ENCODE assay signal across 9 mouse cellular contexts in the genomic region with DNA sequence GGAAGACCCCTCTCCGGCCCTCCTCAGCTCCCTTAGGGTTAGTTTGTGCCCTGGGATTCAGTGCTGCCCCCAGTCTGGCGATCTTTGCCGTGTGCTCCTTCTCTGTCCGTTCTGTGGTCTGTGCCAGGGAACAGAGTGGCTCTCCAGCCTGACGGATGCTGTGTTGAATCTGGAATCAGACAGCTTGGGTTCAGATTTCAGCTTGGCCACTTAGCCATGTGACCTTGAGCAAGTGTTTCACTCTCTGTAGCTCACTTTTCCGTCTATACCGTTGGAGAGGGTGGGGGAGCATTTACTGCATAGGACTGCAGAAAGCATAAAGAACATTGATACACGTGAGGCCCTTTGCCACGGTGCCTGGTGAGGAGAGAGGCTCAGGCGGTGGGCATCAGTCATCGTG. TPM values are rescaled to one million over a fixed set of nuclear protein-coding genes. Genes with fewer than 3 reads are reported as not detected.
DNase-seq lines count a peak whose midpoint lies in the region; ATAC-seq and TF ChIP-seq lines count a peak whose summit lies in the region.
"Had no signal": no experiment of that assay in that cellular context is flagged by ENCODE, and none has a peak within 500 bp of the region (broad histone marks: within the 10 kb centered on the region; RNA-seq: fewer than 3 reads in every experiment).

No protein-coding gene starts in this region.

- peaks cover 43% of the 10 kb centered on the region for H3K4me1 ChIP-seq in kidney, postnatal 0 days (replicated peaks; ENCODE audit: insufficient read depth, low read length)
- H3K4me1 ChIP-seq in hindbrain, embryonic 14.5 days (replicated peaks; ENCODE audit: control insufficient read depth, insufficient read depth, low read length) = peaks cover 43% of the 10 kb centered on the region
- H3K4me1 ChIP-seq in neural tube, embryonic 14.5 days (ENCODE audit: control insufficient read depth, insufficient read depth, low read length) = peaks cover 38% of the 10 kb centered on the region

- no peak overlapping the region for H3K4me2 ChIP-seq in kidney, postnatal 0 days (ENCODE audit: low read length)
- H3K4me2 ChIP-seq in hindbrain, embryonic 14.5 days (replicated peaks) = no peak overlapping the region
- H3K4me2 ChIP-seq in neural tube, embryonic 14.5 days (ENCODE audit: low read depth, low read length) = no peak overlapping the region

- no peaks in the 10 kb centered on the region for H3K9me3 ChIP-seq in kidney, postnatal 0 days (replicated peaks; ENCODE audit: low read length)
- H3K9me3 ChIP-seq in hindbrain, embryonic 14.5 days (ENCODE audit: control insufficient read depth, low read length) = no peaks in the 10 kb centered on the region
- H3K9me3 ChIP-seq in neural tube, embryonic 14.5 days (ENCODE audit: control insufficient read depth, low read length) = no peaks in the 10 kb centered on the region

- 0 out of 2 replicates have a peak overlapping the region, but pooled peaks have one; percentile 36 for H3K27ac ChIP-seq in kidney, postnatal 0 days
- peak overlapping the region; percentile 99 for H3K27ac ChIP-seq in gastrocnemius, adult 2 months
- 0 out of 2 replicates have a peak overlapping the region, but pooled peaks have one; percentile 26 for H3K27ac ChIP-seq in hindbrain, embryonic 14.5 days
- 0 out of 2 replicates have a peak overlapping the region, but pooled peaks have one; percentile 30 for H3K27ac ChIP-seq in neural tube, embryonic 14.5 days (ENCODE audit: low read depth, low read length)
- H3K27ac ChIP-seq: macrophage had no signal

- 63% methylated on average over 11 of the region's 11 CpGs for WGBS in kidney, postnatal 0 days
- WGBS in hindbrain, embryonic 14.5 days = 69% methylated on average over 11 of the region's 11 CpGs
- 64% methylated on average over 11 of the region's 11 CpGs for WGBS in neural tube, embryonic 14.5 days

- H3K27me3 ChIP-seq in kidney, postnatal 0 days (ENCODE audit: insufficient read depth, low read length) = no peaks in the 10 kb centered on the region
- no peaks in the 10 kb centered on the region for H3K27me3 ChIP-seq in hindbrain, embryonic 14.5 days (ENCODE audit: control insufficient read depth, insufficient read depth, low read length)
- H3K27me3 ChIP-seq in neural tube, embryonic 14.5 days (ENCODE audit: control insufficient read depth, insufficient read depth, low read length) = no peaks in the 10 kb centered on the region

- no peaks in the 10 kb centered on the region for H3K36me3 ChIP-seq in kidney, postnatal 0 days (ENCODE audit: insufficient read depth, low read length)
- H3K36me3 ChIP-seq in hindbrain, embryonic 14.5 days (replicated peaks; ENCODE audit: control insufficient read depth, insufficient read depth) = no peaks in the 10 kb centered on the region
- H3K36me3 ChIP-seq in neural tube, embryonic 14.5 days (ENCODE audit: control insufficient read depth, insufficient read depth, low read length) = no peaks in the 10 kb centered on the region

- ATAC-seq in kidney, postnatal 0 days (replicated peaks; ENCODE audit: low FRiP score, low read depth) = no peak
- no peak for ATAC-seq in hindbrain, embryonic 14.5 days (ENCODE audit: low FRiP score)
- no peak for ATAC-seq in neural tube, embryonic 14.5 days (ENCODE audit: low read depth)
- ATAC-seq in activated CD4-positive, CD25-positive, alpha-beta regulatory T cell, adult 4 months = no peak

- H3K4me3 ChIP-seq in kidney, postnatal 0 days (replicated peaks; ENCODE audit: low read depth, low read length) = no peak overlapping the region
- peak overlapping the region; percentile 70 for H3K4me3 ChIP-seq in gastrocnemius, adult 2 months
- no peak overlapping the region for H3K4me3 ChIP-seq in hindbrain, embryonic 14.5 days (replicated peaks; ENCODE audit: low read length)
- no peak overlapping the region for H3K4me3 ChIP-seq in neural tube, embryonic 14.5 days (ENCODE audit: low read depth, low read length)

- no peak overlapping the region for H3K9ac ChIP-seq in kidney, postnatal 0 days (ENCODE audit: low read depth, low read length)
- no peak overlapping the region for H3K9ac ChIP-seq in hindbrain, embryonic 14.5 days
- no peak overlapping the region for H3K9ac ChIP-seq in neural tube, embryonic 14.5 days (replicated peaks; ENCODE audit: low read depth, low read length)

- intact Hi-C loops in gastrocnemius, adult 2 months (cut with DNase I) = no loop called here

- no peak for TF ChIP-seq CTCF in kidney, postnatal 0 days (IDR thresholded peaks at IDR 0.05; ENCODE audit: low read depth)
- peak; percentile 21; the same call in 1 of the 2 replicates for TF ChIP-seq CTCF in gastrocnemius, adult 2 months (IDR thresholded peaks at IDR 0.05)

- DNase-seq in kidney, postnatal 0 days (ENCODE audit: low spot score) = no peak
- DNase-seq in kidney, postnatal 14 days = no peak
- DNase-seq in gastrocnemius, adult 2 months = peak; percentile 86
- DNase-seq in hindbrain, embryonic 14.5 days (ENCODE audit: low spot score) = no peak
- no peak for DNase-seq in spleen, postnatal 14 days (ENCODE audit: low spot score in 2 of 2)
- DNase-seq in embryo, embryonic 10.5 days (ENCODE audit: low spot score) = no peak

RNA-seq across cellular contexts. Expression of a gene that starts 44.8 kb away (rescaled TPM):
- polyA plus RNA-seq in kidney, postnatal 0 days (2015; fragmentation: Nextera tagmentation; extraction: Ambion mirVana) = 76.3 and 77.7 TPM in 2 replicates
- 100 to 1,000 TPM; 122 to 144 TPM for total RNA-seq in gastrocnemius, adult 2 months (2021)
- 67.8 and 68.7 TPM in 2 replicates for polyA plus RNA-seq in hindbrain, embryonic 14.5 days (2014; fragmentation: Nextera tagmentation; extraction: Ambion mirVana)
- 63.7 and 67.9 TPM in 2 replicates for polyA plus RNA-seq in neural tube, embryonic 14.5 days (2014; fragmentation: Nextera tagmentation; extraction: Ambion mirVana)
- polyA plus RNA-seq in activated CD4-positive, CD25-positive, alpha-beta regulatory T cell, adult 4 months (2017; shearing (Covaris generic)) = 10 to 100 TPM; 96.8 to 98.7 TPM

Comparison
In these comparisons a context has a peak if more than half of its experiments do, and no peak if none do; other contexts are left out.
1. H3K27ac ChIP-seq: peak in every context shown above with its lines; median percentile 99 in gastrocnemius, adult 2 months; 36 in kidney, postnatal 0 days; 30 in neural tube, embryonic 14.5 days; 26 in hindbrain, embryonic 14.5 days.